In genomic region chr1:7823969-7824368, GRCm38 (mm10) we compare ENCODE assay signal across 25 mouse cellular contexts.
A peak's percentile ranks its signal among the peaks of the same experiment; 100 is the strongest.
DNase-seq lines count a peak whose midpoint lies in the region; ATAC-seq and TF ChIP-seq lines count a peak whose summit lies in the region.
"Had no signal": no experiment of that assay in that cellular context is flagged by ENCODE, and none has a peak within 500 bp of the region (broad histone marks: within the 10 kb centered on the region; RNA-seq: fewer than 3 reads in every experiment).

No protein-coding gene starts in this region.

- H3K79me2 ChIP-seq in MEL (ENCODE audit: control insufficient read depth, insufficient read depth, low read length, poor library complexity): no peaks in the 10 kb centered on the region

- no peak for TF ChIP-seq EP300 in MEL (IDR thresholded peaks at IDR 0.05; ENCODE audit: low read depth in 1 of 2, low read length in 2 of 2)

- no peaks in the 10 kb centered on the region for H3K9me3 ChIP-seq in MEL (replicated peaks; ENCODE audit: insufficient read depth, low read length)
- H3K9me3 ChIP-seq: embryonic facial prominence, embryonic 13.5 days; embryonic facial prominence, embryonic 15.5 days; forebrain, embryonic 10.5 days; forebrain, embryonic 12.5 days; G1E had no signal

- no peak overlapping the region for H3K9ac ChIP-seq in MEL (ENCODE audit: control insufficient read depth, low read depth, low read length, poor library complexity, severe bottlenecking)
- H3K9ac ChIP-seq: embryonic facial prominence, embryonic 13.5 days; embryonic facial prominence, embryonic 15.5 days; forebrain, embryonic 12.5 days had no signal

- peak; percentile 3 for DNase-seq in MEL (ENCODE audit: low read depth, low spot score)
- no peak for DNase-seq in lung, postnatal 4 days
- DNase-seq in thymus, postnatal 25 days: no peak
- DNase-seq: adrenal gland, adult 2 months; adrenal gland, postnatal 10 days; adrenal gland, postnatal 25 days; B cell, adult 2 months; cerebellum, adult 11 months; cerebellum, adult 2 months; cerebellum, adult 9-10 months; cerebellum, postnatal 10 days; cerebellum, postnatal 25 days; embryo, embryonic 11 days had no signal

- no peaks in the 10 kb centered on the region for H3K36me3 ChIP-seq in MEL (ENCODE audit: control insufficient read depth in 1 of 2, insufficient read depth in 2 of 2, low read length in 2 of 2)
- H3K36me3 ChIP-seq: embryonic facial prominence, embryonic 13.5 days; embryonic facial prominence, embryonic 15.5 days; forebrain, embryonic 10.5 days; forebrain, embryonic 12.5 days; G1E had no signal

- TF ChIP-seq POLR2A in MEL (IDR thresholded peaks at IDR 0.05; ENCODE audit: control insufficient read depth in 1 of 2, insufficient read depth in 1 of 2, low read depth in 1 of 2, low read length in 2 of 2, poor library complexity in 1 of 2): no peak

- H3K4me1 ChIP-seq in MEL (ENCODE audit: control insufficient read depth in 1 of 2, insufficient read depth in 2 of 2, low read length in 2 of 2): no peaks in the 10 kb centered on the region
- H3K4me1 ChIP-seq: embryonic facial prominence, embryonic 13.5 days; embryonic facial prominence, embryonic 15.5 days; forebrain, embryonic 10.5 days; forebrain, embryonic 12.5 days had no signal

- no peaks in the 10 kb centered on the region for H3K27me3 ChIP-seq in MEL (ENCODE audit: control insufficient read depth in 1 of 2, insufficient read depth in 2 of 2, low read length in 2 of 2)
- H3K27me3 ChIP-seq: CH12.LX; embryonic facial prominence, embryonic 13.5 days; embryonic facial prominence, embryonic 15.5 days; forebrain, embryonic 12.5 days had no signal

- ATAC-seq in granulocyte monocyte progenitor cell, adult 5-6 weeks (replicated peaks; ENCODE audit: poor library complexity, severe bottlenecking): peak; percentile 98
- ATAC-seq in megakaryocyte progenitor cell, adult 5-6 weeks (replicated peaks; ENCODE audit: poor library complexity): peak; percentile 96
- ATAC-seq: CD4-positive, CD25-positive, alpha-beta regulatory T cell, adult 4 months; forebrain, embryonic 14.5 days; forebrain, embryonic 16.5 days had no signal

- H3K27ac ChIP-seq in MEL (ENCODE audit: control insufficient read depth, low read depth, low read length): no peak overlapping the region
- H3K27ac ChIP-seq: embryonic facial prominence, embryonic 13.5 days; embryonic facial prominence, embryonic 15.5 days; forebrain, embryonic 10.5 days; forebrain, embryonic 12.5 days had no signal

- no peak for TF ChIP-seq RAD21 in MEL (IDR thresholded peaks at IDR 0.05; ENCODE audit: low read depth, low read length)

- no peak for TF ChIP-seq CTCF in MEL (IDR thresholded peaks at IDR 0.05 in 2 of 3, conservative IDR thresholded peaks at IDR 0.05 in 1 of 3; ENCODE audit: control insufficient read depth in 1 of 3, insufficient read depth in 1 of 3, low read depth in 2 of 3, low read length in 3 of 3, poor library complexity in 1 of 3, severe bottlenecking in 1 of 3)

- no peak overlapping the region for H3K4me3 ChIP-seq in MEL (ENCODE audit: control insufficient read depth in 1 of 2, insufficient read depth in 1 of 2, low read depth in 2 of 2, low read length in 2 of 2)
- H3K4me3 ChIP-seq: embryonic facial prominence, embryonic 13.5 days; embryonic facial prominence, embryonic 15.5 days; erythroblast, embryonic 14.5 days; forebrain, embryonic 10.5 days; forebrain, embryonic 12.5 days had no signal

TF ChIP-seq in MEL, 35 proteins besides CTCF, POLR2A, EP300 and RAD21:
- no peak for TF ChIP-seq ZNF384 (IDR thresholded peaks at IDR 0.05; ENCODE audit: low read depth, low read length)
- TF ChIP-seq RCOR1 (IDR thresholded peaks at IDR 0.05; ENCODE audit: low read depth, low read length): no peak
- no peak for TF ChIP-seq MAX (IDR thresholded peaks at IDR 0.05; ENCODE audit: low read length)
- TF ChIP-seq NRF1 (IDR thresholded peaks at IDR 0.05; ENCODE audit: insufficient read depth, low read depth, low read length, poor library complexity, severe bottlenecking): no peak
- no peak for TF ChIP-seq KAT2A (conservative IDR thresholded peaks at IDR 0.05; ENCODE audit: low read depth, low read length)
- TF ChIP-seq HCFC1 (IDR thresholded peaks at IDR 0.05; ENCODE audit: low read depth, low read length): no peak
- TF ChIP-seq GABPA (IDR thresholded peaks at IDR 0.05; ENCODE audit: low read depth, low read length): no peak
- TF ChIP-seq BHLHE40 (IDR thresholded peaks at IDR 0.05; ENCODE audit: borderline replicate concordance, low read depth, low read length): no peak
- no peak for TF ChIP-seq POLR2AphosphoS2 (IDR thresholded peaks at IDR 0.05; ENCODE audit: low read length)
- TF ChIP-seq ZC3H11A (IDR thresholded peaks at IDR 0.05; ENCODE audit: low read depth, low read length): no peak
- no peak for TF ChIP-seq POLR2AphosphoS5 (IDR thresholded peaks at IDR 0.05; ENCODE audit: borderline replicate concordance, low read depth, low read length)
